Mouse (Mus musculus) thymus, adult 2 months (tissue): ENCODE data around the gene Krt1.

Experiments
- CTCF ChIP-seq: fragments of 200-500 bp; IDR thresholded peaks from 2 replicates; pipeline ENCODE4 v1.5.1; 2012; ENCODE audit warnings: mild to moderate bottlenecking, control low read depth, low read length, moderate library complexity, borderline replicate concordance; ENCODE audit not compliant: control insufficient read depth, poor library complexity, insufficient read depth; ENCODE audit errors: extremely low read depth
- POLR2A ChIP-seq: fragments of 200-500 bp; IDR thresholded peaks from 2 replicates; pipeline ENCODE4 v1.6.1; 2012; ENCODE audit warnings: mild to moderate bottlenecking, low read length, control low read depth, moderate library complexity; ENCODE audit not compliant: control insufficient read depth, poor library complexity, insufficient read depth; ENCODE audit errors: extremely low read depth

- no peak for TF ChIP-seq POLR2A
- TF ChIP-seq CTCF = no peak
Observed at GRCm38 (mm10) chr15:101879776-101880175, 29.2 kb upstream of the Krt1 start.
